Mouse (Mus musculus): Measurements from ENCODE around the gene Habp4. TPM values are rescaled to one million over a fixed set of nuclear protein-coding genes. Genes with fewer than 3 reads are reported as not detected.

Gene Habp4
- total RNA-seq (2021): 10 to 100 TPM; 21.2 to 24.2 TPM
- long read RNA-seq, experiment 1, transcript Habp4-201 (8 exons, 2,564 nt): major isoform, 31 of 36 reads
- long read RNA-seq, experiment 1, partial matches to known transcripts: 1 of 36 reads
- long read RNA-seq, experiment 1, other reads (novel, unspliced or antisense): 3 of 36 reads
- long read RNA-seq, experiment 2, transcript Habp4-201 (8 exons, 2,564 nt): major isoform, 47 of 64 reads
- long read RNA-seq, experiment 2, partial matches to known transcripts: 7 of 64 reads
- long read RNA-seq, experiment 2, other reads (novel, unspliced or antisense): 6 of 64 reads

DNA sequence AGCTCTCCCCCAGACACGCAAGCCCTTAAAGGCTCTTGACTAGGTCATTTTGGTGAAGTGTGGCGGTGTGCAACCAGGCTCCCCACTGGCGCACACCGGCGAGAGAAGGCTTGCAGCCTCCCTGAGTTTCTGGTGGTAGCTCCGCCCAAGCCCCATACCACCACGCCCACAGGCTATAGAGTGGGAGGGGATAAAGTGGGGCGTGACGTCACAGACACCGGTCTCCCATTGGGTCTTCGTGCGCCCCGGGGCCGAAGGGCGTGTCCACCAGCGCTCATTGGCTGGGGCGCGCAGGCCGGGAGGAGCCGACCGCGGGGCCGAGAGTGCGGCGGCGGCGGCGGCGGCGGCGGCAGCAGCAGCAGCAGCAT lies at the start of gene Habp4:
TSS of gene Habp4 (plus strand) at position 277 of the 368 bp plus-strand sequence.
- DNase-seq: peak; percentile 94 to 97
- intact Hi-C loops (cut with DNase I): no loop called here

DNA sequence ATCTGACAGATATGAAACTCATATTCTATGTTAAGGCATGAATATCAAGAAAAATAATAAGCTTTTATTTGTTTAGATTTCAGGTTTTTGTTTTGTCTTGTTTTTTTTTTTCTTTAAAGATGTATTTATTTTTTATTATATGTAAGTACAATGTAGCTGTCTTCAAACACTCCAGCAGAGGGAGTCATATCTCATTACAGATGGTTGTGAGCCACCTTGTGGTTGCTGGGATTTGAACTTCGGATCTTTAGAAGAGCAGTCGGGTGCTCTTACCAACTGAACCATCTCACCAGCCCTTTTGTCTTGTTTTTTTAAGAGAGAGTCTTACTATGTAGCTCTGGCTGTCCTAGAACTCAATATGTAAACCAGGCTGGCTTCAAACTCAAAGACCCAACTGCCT lies 44.2 kb upstream of the Habp4 start:
- intact Hi-C loops (cut with DNase I): no loop called here
- DNase-seq: no peak

DNA sequence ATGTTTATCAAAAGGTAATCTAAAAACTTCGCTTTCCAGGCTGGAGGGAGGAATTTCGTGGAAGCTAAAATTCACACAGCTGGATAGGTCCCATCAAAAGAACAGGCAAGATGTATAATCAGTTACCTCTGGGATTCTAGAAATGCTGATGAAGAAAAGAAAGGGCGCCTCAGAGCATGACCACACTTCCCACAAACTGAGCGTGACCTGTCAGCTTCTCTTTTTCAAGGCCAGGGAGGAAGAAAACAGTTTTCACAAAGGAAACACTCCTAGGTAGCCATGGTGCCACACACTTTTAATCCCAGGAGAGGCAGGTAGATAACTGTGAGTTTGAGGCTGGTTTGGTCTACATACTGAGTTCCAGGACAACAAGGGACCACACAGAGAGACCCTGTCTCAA lies 40.9 kb upstream of the Habp4 start:
- intact Hi-C loops (cut with DNase I): no loop called here
- DNase-seq: no peak

GRCm38 (mm10) chr13:64123491-64124188 lies 38.0 kb upstream of the Habp4 start:
- no peak for DNase-seq
- intact Hi-C loops (cut with DNase I): no loop called here

DNA sequence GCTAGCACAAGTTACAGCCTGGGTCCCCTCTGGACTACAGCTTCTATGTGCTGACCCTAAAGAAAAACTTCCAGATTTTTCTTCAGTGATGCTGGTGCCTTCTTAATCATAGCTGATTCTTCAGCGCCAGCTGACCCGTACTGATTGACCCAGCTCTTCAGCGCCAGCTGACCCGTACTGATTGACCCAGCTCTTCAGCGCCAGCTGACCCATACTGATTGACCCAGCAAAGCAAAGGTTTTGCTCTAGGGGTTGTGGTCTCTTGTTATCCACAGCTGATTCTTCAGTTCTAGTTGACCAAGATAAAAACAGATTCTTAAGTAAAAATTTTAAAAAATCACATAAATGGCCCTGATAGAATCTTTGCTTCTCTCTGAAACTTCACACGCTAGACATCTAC lies 36.7 kb upstream of the Habp4 start:
- intact Hi-C loops (cut with DNase I): no loop called here
- DNase-seq: no peak

- DNase-seq: no peak
- intact Hi-C loops (cut with DNase I): no loop called here
These were observed 35.3 kb upstream of the Habp4 start for GRCm38 (mm10) chr13:64126316-64126715.

DNA sequence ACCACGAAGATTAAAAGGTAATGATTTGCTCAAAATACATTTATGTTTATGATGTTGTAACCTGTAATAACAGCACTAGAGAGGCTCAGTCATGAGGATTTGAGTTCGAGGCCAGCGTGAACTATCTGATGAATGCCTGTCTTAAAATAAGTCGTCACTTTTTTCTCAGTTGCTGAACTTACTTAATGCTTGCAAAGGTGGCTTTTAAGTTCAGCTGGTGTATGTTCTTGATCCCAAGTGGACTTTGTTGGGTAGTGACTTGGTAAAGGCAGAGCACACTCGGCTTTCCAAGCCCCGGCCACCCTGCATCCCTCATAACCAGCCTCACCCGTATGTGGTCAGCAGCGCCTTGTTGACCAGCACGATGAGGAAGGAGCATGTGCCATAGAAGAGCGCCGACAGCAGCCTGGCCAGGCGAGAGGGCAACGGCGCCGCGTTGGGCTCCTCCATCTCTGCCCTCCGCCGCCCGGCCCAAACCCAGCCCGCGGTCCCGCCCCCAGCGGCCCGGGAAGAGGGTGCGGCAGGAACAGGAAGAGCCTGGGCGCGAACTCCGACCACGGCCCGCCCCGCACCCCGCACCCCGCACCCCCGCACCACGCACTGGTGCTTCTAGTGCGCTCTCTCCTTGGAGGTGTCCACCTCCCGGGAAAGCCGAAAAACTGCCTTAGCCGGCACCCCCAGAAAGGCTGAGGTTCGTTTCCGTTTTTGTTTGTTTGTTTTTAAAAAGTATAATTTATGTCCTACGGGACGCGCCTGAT lies 32.6 kb upstream of the Habp4 start, which contains the start of gene Slc35d2:
TSS of gene Slc35d2 (minus strand) at position 511 of the 758 bp plus-strand sequence.
- intact Hi-C loops (cut with DNase I): no loop called here
- peak; percentile 43 to 59 for DNase-seq

GRCm38 (mm10) chr13:64129616-64130375 lies 31.8 kb upstream of the Habp4 start:
- intact Hi-C loops (cut with DNase I): no loop called here
- DNase-seq: peak; percentile 10 to 25

- intact Hi-C loops (cut with DNase I): no loop called here
- DNase-seq: no peak
These were observed 11.5 kb upstream of the Habp4 start for GRCm38 (mm10) chr13:64150121-64150520.

DNA sequence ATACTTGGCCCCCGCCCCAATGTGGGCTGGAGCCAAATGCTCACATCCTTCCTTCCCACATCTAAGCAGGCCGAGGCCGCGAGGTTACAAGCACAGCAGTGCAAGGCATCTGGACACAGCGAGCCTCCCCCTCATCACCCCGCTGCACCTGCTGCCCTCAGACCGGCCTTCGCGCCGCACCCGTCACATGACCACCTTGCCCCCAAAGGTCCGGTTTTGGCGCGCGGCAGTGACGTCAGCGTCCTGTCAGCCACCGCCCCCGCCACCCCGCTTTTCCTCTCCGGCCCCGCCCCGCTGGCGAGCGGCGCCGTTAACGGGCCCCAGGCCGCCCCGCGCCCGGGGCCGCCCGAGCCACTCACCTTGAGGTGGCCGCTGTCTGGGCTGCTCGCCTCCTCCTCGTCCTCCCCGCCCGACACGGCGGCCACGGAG lies 9.4 kb upstream of the Habp4 start:
- intact Hi-C loops (cut with DNase I): no loop called here
- peak; percentile 71 to 79 for DNase-seq

- intact Hi-C loops (cut with DNase I): no loop called here
- no peak for DNase-seq
These were observed 8.9 kb upstream of the Habp4 start for GRCm38 (mm10) chr13:64152671-64153082.

DNA sequence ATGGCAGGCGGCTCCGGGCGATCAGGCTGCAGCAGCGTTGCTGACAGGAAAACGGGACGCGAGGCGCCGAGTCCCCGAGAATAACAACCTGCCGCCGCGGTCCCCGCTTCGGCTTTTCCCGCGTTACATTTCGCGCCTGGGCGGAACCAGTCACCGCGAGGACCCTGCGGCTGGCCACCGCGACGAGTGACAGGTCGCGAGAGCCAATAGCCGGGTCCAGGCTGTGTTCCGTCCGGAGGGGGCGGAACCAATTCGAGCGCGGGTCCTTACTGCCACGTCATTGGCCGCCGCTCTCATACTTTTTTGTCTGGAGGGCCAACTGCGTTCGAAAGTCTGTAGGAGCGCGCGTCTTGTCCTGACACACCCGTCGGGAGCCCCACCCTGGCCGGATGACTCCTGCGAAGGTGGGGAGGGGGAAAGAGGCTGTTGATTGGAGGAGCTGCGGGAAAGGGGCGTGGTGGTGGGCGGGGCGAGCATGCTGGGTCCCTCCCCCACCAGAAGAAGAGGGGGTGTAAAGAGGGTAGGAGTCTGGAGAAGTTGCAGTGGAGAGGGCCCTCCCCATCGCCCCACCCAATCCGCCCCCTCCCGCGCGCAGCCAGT lies 8.4 kb upstream of the Habp4 start, which contains the start of gene Zfp367:
TSS of gene Zfp367 (minus strand) at position 120 of the 600 bp plus-strand sequence.
- intact Hi-C loops (cut with DNase I): no loop called here
- DNase-seq: peak; percentile 92 to 97

- peak in 1 of 2 experiments; percentile 36 for DNase-seq
- intact Hi-C loops (cut with DNase I): no loop called here
These were observed 7.8 kb upstream of the Habp4 start for GRCm38 (mm10) chr13:64153751-64154267.

GRCm38 (mm10) chr13:64154651-64155050 lies 7.0 kb upstream of the Habp4 start:
- no peak for DNase-seq
- intact Hi-C loops (cut with DNase I): no loop called here

- no peak for DNase-seq
- intact Hi-C loops (cut with DNase I): no loop called here
These were observed 6.5 kb upstream of the Habp4 start for GRCm38 (mm10) chr13:64155171-64155571.

GRCm38 (mm10) chr13:64156966-64157365 lies 4.7 kb upstream of the Habp4 start:
- intact Hi-C loops (cut with DNase I): no loop called here
- no peak for DNase-seq

- intact Hi-C loops (cut with DNase I): no loop called here
- DNase-seq: no peak
These were observed 440 bp downstream of the Habp4 start for GRCm38 (mm10) chr13:64161916-64162611.

DNA sequence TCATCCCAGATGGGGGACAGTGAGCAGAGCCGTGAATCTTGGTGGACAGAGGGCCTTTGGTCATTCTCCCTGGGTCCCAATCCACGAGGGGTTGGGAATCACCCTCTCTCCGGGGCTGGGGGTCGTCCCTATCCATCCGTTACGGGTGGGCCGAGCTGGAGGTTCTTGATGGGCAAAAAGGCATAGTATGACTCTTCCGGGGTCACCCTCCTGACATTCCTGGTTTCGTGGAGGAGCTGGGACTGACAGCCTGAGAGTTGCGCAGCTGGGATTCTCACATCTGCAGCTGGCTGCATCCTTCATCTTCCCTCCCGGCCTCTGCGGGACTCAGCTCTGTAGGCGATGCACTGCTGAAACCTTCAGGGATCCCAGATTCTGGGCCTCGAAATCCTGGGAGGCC lies 1.0 kb downstream of the Habp4 start:
- no peak for DNase-seq
- intact Hi-C loops (cut with DNase I): no loop called here

DNA sequence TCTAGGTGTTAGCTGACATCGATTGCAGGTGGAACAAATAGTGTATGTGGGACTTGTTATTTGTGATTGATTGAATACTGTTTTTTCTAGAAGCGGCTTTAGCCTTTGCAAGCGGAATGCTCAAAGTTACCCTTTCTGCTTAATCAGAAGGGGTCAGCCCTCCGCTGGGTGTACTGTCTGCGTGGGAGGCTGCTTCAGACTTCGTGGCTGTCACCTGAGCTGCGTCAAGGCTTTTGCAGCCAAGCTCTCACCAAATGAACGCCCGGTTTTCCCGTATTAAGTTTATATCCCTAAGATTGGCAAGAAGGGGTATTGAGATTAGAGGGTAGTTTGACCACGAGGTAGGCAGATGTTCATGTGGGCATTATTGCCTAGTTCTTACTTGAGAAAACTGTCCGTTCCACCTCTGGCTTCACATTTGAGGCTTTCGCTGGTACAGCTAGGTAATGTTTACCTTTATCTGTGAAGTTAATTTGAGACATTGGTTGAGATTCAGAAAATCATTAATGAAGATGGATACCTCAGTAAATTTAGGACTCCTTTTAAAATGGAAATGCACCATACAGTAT lies 1.6 kb downstream of the Habp4 start:
- no peak for DNase-seq
- intact Hi-C loops (cut with DNase I): no loop called here

Data from gastrocnemius, postnatal 36 days (tissue).